Mouse (Mus musculus) myocyte (in vitro differentiated cells): ENCODE results near the gene Aebp2.
A peak's percentile ranks its signal among the peaks of the same experiment; 100 is the strongest.

Experiments used
- CEBPB ChIP-seq: IDR thresholded peaks from 2 replicates; pipeline ENCODE4 v1.6.1; 2011; ENCODE audit warnings: mild to moderate bottlenecking, moderate library complexity; ENCODE audit not compliant: poor library complexity, insufficient read depth, severe bottlenecking
- MAX ChIP-seq: IDR thresholded peaks from one replicate; pipeline ENCODE4 v1.6.1; 2011; ENCODE audit warnings: low read depth, mild to moderate bottlenecking, control low read depth
- MYOD1 ChIP-seq, 3 experiments: IDR thresholded peaks; one replicate each; pipeline ENCODE4 v1.6.1; 2011; ENCODE audit warnings: control low read depth in 2 of 3, low read depth in 2 of 3, mild to moderate bottlenecking in 2 of 3, moderate library complexity in 1 of 3; ENCODE audit not compliant: insufficient read length in 2 of 3, control insufficient read depth in 1 of 3
- MYOG ChIP-seq, 3 experiments: IDR thresholded peaks; one replicate each; pipeline ENCODE4 v1.6.1; 2011; ENCODE audit warnings: control low read depth in 2 of 3, low read depth in 2 of 3, mild to moderate bottlenecking in 2 of 3; ENCODE audit not compliant: insufficient read length in 2 of 3, control insufficient read depth in 1 of 3, insufficient read depth in 1 of 3
- POLR2A ChIP-seq: IDR thresholded peaks from one replicate; pipeline ENCODE4 v1.6.1; 2011; ENCODE audit warnings: low read depth, mild to moderate bottlenecking, control low read depth, moderate library complexity; ENCODE audit not compliant: insufficient read length
- POLR2AphosphoS2 ChIP-seq: IDR thresholded peaks from one replicate; pipeline ENCODE4 v1.6.1; 2011; ENCODE audit warnings: low read depth, control low read depth; ENCODE audit not compliant: insufficient read length
- REST ChIP-seq: IDR thresholded peaks from one replicate; pipeline ENCODE4 v1.6.1; 2011; ENCODE audit warnings: mild to moderate bottlenecking, control low read depth, moderate library complexity; ENCODE audit not compliant: insufficient read depth, insufficient read length
- TCF12 ChIP-seq: IDR thresholded peaks from one replicate; pipeline ENCODE4 v1.6.1; 2011; ENCODE audit warnings: mild to moderate bottlenecking, control low read depth; ENCODE audit not compliant: poor library complexity, insufficient read depth, severe bottlenecking
- TCF3 ChIP-seq: IDR thresholded peaks from one replicate; pipeline ENCODE4 v1.6.1; 2011; ENCODE audit warnings: low read depth, control low read depth; ENCODE audit not compliant: insufficient read length

GRCm38 (mm10) chr6:140664611-140665010 is 42.1 kb downstream of the Aebp2 start:
- TF ChIP-seq POLR2AphosphoS2 (peak; percentile 61), MYOG (IDR thresholded peaks at IDR 0.05; ENCODE audit: control insufficient read depth in 1 of 3, insufficient read depth in 1 of 3, insufficient read length in 2 of 3, low read depth in 2 of 3) (no peak), MAX (no peak), TCF3 (no peak), CEBPB (no peak), POLR2A (no peak), REST (no peak), TCF12 (no peak), MYOD1 (IDR thresholded peaks at IDR 0.05; ENCODE audit: control insufficient read depth in 1 of 3, insufficient read length in 2 of 3, low read depth in 2 of 3) (no peak)
